Mouse (Mus musculus): ENCODE measurements around the gene Gdf1. TPM values are rescaled to one million over a fixed set of nuclear protein-coding genes. Genes with fewer than 3 reads are reported as not detected.

The Gdf1 gene
- polyA plus RNA-seq, 2 experiments: 0.16 TPM; not detected in 1

GRCm38 (mm10) chr8:70359411-70359810 is 29.8 kb downstream of the Gdf1 start:
- WGBS (ENCODE audit: insufficient replicate concordance): 76% methylated on average over 3 of the region's 3 CpGs
- DNase-seq (ENCODE audit: low read depth in 3 of 3, low spot score in 3 of 3) (no peak), ATAC-seq (ENCODE audit: insufficient read depth) (no peak)

DNA sequence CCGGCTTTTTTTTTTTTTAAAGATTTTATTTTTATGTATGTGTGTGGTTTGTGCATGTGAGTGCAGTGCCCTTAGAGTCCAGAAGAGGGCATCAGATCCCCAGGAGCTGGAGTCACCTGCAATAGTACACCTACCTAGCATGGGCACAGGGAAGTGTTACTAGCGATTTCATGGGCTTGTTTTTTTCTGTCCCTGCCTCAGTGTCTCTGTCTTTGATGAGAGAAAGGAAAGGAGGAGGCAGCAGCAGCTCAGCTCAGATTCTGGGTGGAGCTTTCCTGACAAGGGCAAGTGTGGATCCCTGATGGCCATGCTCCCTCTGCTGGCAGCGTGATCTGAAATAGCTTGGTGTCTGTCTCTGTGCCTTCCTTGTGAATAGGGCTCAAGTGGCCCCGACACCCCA is 31.2 kb downstream of the Gdf1 start:
- H3K36me3 ChIP-seq (replicated peaks; ENCODE audit: control insufficient read depth, insufficient read depth, low read depth): no peaks in the 10 kb centered on the region
- no peak overlapping the region for H3K4me2 ChIP-seq (ENCODE audit: low read depth)
- no peaks in the 10 kb centered on the region for H3K9me3 ChIP-seq (ENCODE audit: control insufficient read depth, low read length)
- H3K27ac ChIP-seq: no peak overlapping the region
- H3K4me3 ChIP-seq (ENCODE audit: insufficient read depth in 1 of 2, low read depth in 2 of 2, low read length in 2 of 2): no peak overlapping the region
- 51% methylated on average over 4 of the region's 4 CpGs for WGBS (ENCODE audit: insufficient replicate concordance)
- peaks cover 18% of the 10 kb centered on the region in 2 experiments for H3K4me1 ChIP-seq (replicated peaks; ENCODE audit: control insufficient read depth in 2 of 2, insufficient read depth in 2 of 2, low read length in 1 of 2)
- ATAC-seq (ENCODE audit: insufficient read depth): no peak
- TF ChIP-seq CTCF (IDR thresholded peaks at IDR 0.05; ENCODE audit: low read depth): peak; percentile 88
- TF ChIP-seq EP300 (IDR thresholded peaks at IDR 0.05; ENCODE audit: low read depth): no peak
- no peak overlapping the region for H3K9ac ChIP-seq (replicated peaks)
- no peak for DNase-seq (ENCODE audit: low read depth in 3 of 3, low spot score in 3 of 3)
- no peaks in the 10 kb centered on the region; the same call in 1 of the 2 replicates for H3K27me3 ChIP-seq (ENCODE audit: control insufficient read depth, insufficient read depth, low read length)

More at GRCm38 (mm10) chr8:70359411-70359810, 29.8 kb downstream of the Gdf1 start:
- Histone ChIP-seq H3K4me2 (ENCODE audit: low read depth) (no peak overlapping the region), H3K9me3 (ENCODE audit: control insufficient read depth, low read length) (no peaks in the 10 kb centered on the region), H3K27me3 (ENCODE audit: control insufficient read depth, insufficient read depth, low read length) (no peaks in the 10 kb centered on the region; the same call in 1 of the 2 replicates), H3K27ac (no peak overlapping the region), H3K4me1 (replicated peaks; ENCODE audit: control insufficient read depth in 2 of 2, insufficient read depth in 2 of 2, low read length in 1 of 2) (peaks cover 28 to 30% of the 10 kb centered on the region in 2 experiments), H3K9ac (replicated peaks) (no peak overlapping the region), H3K36me3 (replicated peaks; ENCODE audit: control insufficient read depth, insufficient read depth, low read depth) (no peaks in the 10 kb centered on the region), H3K4me3 (ENCODE audit: insufficient read depth in 1 of 2, low read depth in 2 of 2, low read length in 2 of 2) (no peak overlapping the region)
- TF ChIP-seq EP300 (IDR thresholded peaks at IDR 0.05; ENCODE audit: low read depth) (no peak), CTCF (IDR thresholded peaks at IDR 0.05; ENCODE audit: low read depth) (no peak)

DNA sequence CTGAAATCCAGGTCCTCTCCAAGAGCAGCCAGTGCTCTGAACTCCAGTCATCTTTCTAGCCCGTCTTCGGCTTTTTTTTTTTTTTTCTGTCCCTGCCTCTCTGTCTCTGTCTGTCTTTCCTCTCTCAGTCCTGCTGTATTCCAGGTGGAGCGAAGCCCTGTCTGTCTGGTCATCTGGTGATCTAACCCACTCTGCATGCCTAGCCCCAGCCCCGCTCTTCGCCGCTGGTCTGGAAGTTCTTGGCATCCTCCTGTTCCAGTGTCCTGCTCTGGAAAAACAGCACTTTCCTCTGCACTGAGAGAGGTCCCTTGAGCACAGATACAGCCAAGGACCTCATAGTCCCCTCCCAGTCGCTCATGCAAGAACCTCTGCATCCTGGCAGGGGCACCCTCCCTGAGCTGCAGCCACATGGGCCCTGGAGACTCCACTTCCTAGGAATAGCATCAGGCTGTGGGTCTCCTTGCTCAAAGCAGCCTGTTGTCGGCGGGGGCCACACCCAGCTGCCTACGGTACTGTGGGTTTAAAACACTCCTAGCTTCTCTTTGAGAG is 31.9 kb downstream of the Gdf1 start:
- H3K4me2 ChIP-seq (ENCODE audit: low read depth): no peak overlapping the region
- DNase-seq (ENCODE audit: low read depth in 3 of 3, low spot score in 3 of 3) (no peak), ATAC-seq (ENCODE audit: insufficient read depth) (no peak)
- WGBS (ENCODE audit: insufficient replicate concordance): 67% methylated on average over 10 of the region's 10 CpGs
- H3K4me1 ChIP-seq (replicated peaks; ENCODE audit: control insufficient read depth in 2 of 2, insufficient read depth in 2 of 2, low read length in 1 of 2): peaks cover 10 to 12% of the 10 kb centered on the region in 2 experiments
- no peak for TF ChIP-seq CTCF (IDR thresholded peaks at IDR 0.05; ENCODE audit: low read depth)
- TF ChIP-seq EP300 (IDR thresholded peaks at IDR 0.05; ENCODE audit: low read depth): no peak
- no peak overlapping the region for H3K27ac ChIP-seq
- no peaks in the 10 kb centered on the region; the same call in 1 of the 2 replicates for H3K27me3 ChIP-seq (ENCODE audit: control insufficient read depth, insufficient read depth, low read length)
- no peaks in the 10 kb centered on the region for H3K36me3 ChIP-seq (replicated peaks; ENCODE audit: control insufficient read depth, insufficient read depth, low read depth)
- H3K9ac ChIP-seq (replicated peaks): no peak overlapping the region
- H3K9me3 ChIP-seq (ENCODE audit: control insufficient read depth, low read length): no peaks in the 10 kb centered on the region
- no peak overlapping the region for H3K4me3 ChIP-seq (ENCODE audit: insufficient read depth in 1 of 2, low read depth in 2 of 2, low read length in 2 of 2)

GRCm38 (mm10) chr8:70364066-70364465 is 34.4 kb downstream of the Gdf1 start:
- H3K9me3 ChIP-seq (ENCODE audit: control insufficient read depth, low read length): no peaks in the 10 kb centered on the region
- WGBS (ENCODE audit: insufficient replicate concordance): 48% methylated on average over 5 of the region's 5 CpGs
- DNase-seq (ENCODE audit: low read depth in 3 of 3, low spot score in 3 of 3): no peak

GRCm38 (mm10) chr8:70366588-70366987 is 37.0 kb downstream of the Gdf1 start:
- WGBS (ENCODE audit: insufficient replicate concordance): 62% methylated on average over 5 of the region's 5 CpGs
- Histone ChIP-seq H3K27ac (no peak overlapping the region), H3K27me3 (ENCODE audit: control insufficient read depth, insufficient read depth, low read length) (peaks cover 3% of the 10 kb centered on the region), H3K4me2 (ENCODE audit: low read depth) (no peak overlapping the region), H3K4me3 (ENCODE audit: insufficient read depth in 1 of 2, low read depth in 2 of 2, low read length in 2 of 2) (no peak overlapping the region), H3K9ac (replicated peaks) (no peak overlapping the region), H3K36me3 (replicated peaks; ENCODE audit: control insufficient read depth, insufficient read depth, low read depth) (no peaks in the 10 kb centered on the region), H3K9me3 (ENCODE audit: control insufficient read depth, low read length) (no peaks in the 10 kb centered on the region), H3K4me1 (replicated peaks; ENCODE audit: control insufficient read depth in 2 of 2, insufficient read depth in 2 of 2, low read length in 1 of 2) (peaks cover 0 to 5% of the 10 kb centered on the region in 2 experiments; a peak in 1 of 4 replicates)
- no peak for TF ChIP-seq CTCF (IDR thresholded peaks at IDR 0.05; ENCODE audit: low read depth)
- no peak for TF ChIP-seq EP300 (IDR thresholded peaks at IDR 0.05; ENCODE audit: low read depth)
- DNase-seq (ENCODE audit: low read depth in 3 of 3, low spot score in 3 of 3) (no peak), ATAC-seq (ENCODE audit: insufficient read depth) (no peak)

More at GRCm38 (mm10) chr8:70364066-70364465, 34.4 kb downstream of the Gdf1 start:
- no peak overlapping the region for H3K4me2 ChIP-seq (ENCODE audit: low read depth)
- ATAC-seq (ENCODE audit: insufficient read depth): peak; percentile 54
- H3K4me3 ChIP-seq (ENCODE audit: insufficient read depth in 1 of 2, low read depth in 2 of 2, low read length in 2 of 2): no peak overlapping the region
- peaks cover 0 to 5% of the 10 kb centered on the region in 2 experiments; a peak in 1 of 4 replicates for H3K4me1 ChIP-seq (replicated peaks; ENCODE audit: control insufficient read depth in 2 of 2, insufficient read depth in 2 of 2, low read length in 1 of 2)
- no peak overlapping the region for H3K27ac ChIP-seq
- no peaks in the 10 kb centered on the region for H3K36me3 ChIP-seq (replicated peaks; ENCODE audit: control insufficient read depth, insufficient read depth, low read depth)
- H3K9ac ChIP-seq (replicated peaks): no peak overlapping the region
- no peaks in the 10 kb centered on the region; the same call in 1 of the 2 replicates for H3K27me3 ChIP-seq (ENCODE audit: control insufficient read depth, insufficient read depth, low read length)
- TF ChIP-seq CTCF (IDR thresholded peaks at IDR 0.05; ENCODE audit: low read depth) (no peak), EP300 (IDR thresholded peaks at IDR 0.05; ENCODE audit: low read depth) (no peak)
